Mouse (Mus musculus) liver, embryonic 15.5 days (tissue): ENCODE measurements around the gene Krtcap2. TPM values are rescaled to one million over a fixed set of nuclear protein-coding genes. Genes with fewer than 3 reads are reported as not detected.

Source experiments
- ATAC-seq: fragments of 200-750 bp; cut with Nextera tagmentation; 2 replicates; pipeline ENCODE4 v1.8.0; 2017; ENCODE audit warnings: moderate number of reproducible peaks, mild to moderate bottlenecking, moderate library complexity; ENCODE audit not compliant: insufficient read depth
- H3K27ac ChIP-seq: fragments of 300-500 bp; sonication (generic); replicated peaks from 2 replicates; pipeline ENCODE4 v1.5.1; 2015; ENCODE audit warnings: mild to moderate bottlenecking, inconsistent platforms
- H3K27me3 ChIP-seq: fragments of 300-500 bp; sonication (generic); 2 replicates; pipeline ENCODE4 v1.6.1; 2015; ENCODE audit warnings: mild to moderate bottlenecking, inconsistent platforms
- H3K36me3 ChIP-seq: fragments of 300-500 bp; sonication (generic); replicated peaks from 2 replicates; pipeline ENCODE4 v1.6.1; 2015; ENCODE audit warnings: moderate library complexity, mild to moderate bottlenecking, inconsistent platforms
- H3K4me1 ChIP-seq: fragments of 300-500 bp; sonication (generic); replicated peaks from 2 replicates; pipeline ENCODE4 v1.6.1; 2015; ENCODE audit warnings: inconsistent platforms
- H3K4me2 ChIP-seq: fragments of 300-500 bp; sonication (generic); 2 replicates; pipeline ENCODE4 v1.6.1; 2015; ENCODE audit warnings: moderate library complexity, mild to moderate bottlenecking, inconsistent platforms
- H3K4me3 ChIP-seq: fragments of 300-500 bp; sonication (generic); replicated peaks from 2 replicates; pipeline ENCODE4 v1.5.1; 2015; ENCODE audit warnings: mild to moderate bottlenecking, inconsistent platforms
- H3K9ac ChIP-seq: fragments of 300-500 bp; sonication (generic); 2 replicates; pipeline ENCODE4 v1.6.1; 2015; ENCODE audit warnings: moderate library complexity, mild to moderate bottlenecking, inconsistent platforms
- H3K9me3 ChIP-seq: fragments of 300-500 bp; sonication (generic); replicated peaks from 2 replicates; pipeline ENCODE4 v1.6.1; 2016; ENCODE audit warnings: inconsistent platforms
- WGBS: fragments of 180-500 bp; shearing (Covaris S2); methylation state at CpG from one replicate; pipeline ENCODE4 v1.1.7; 2015; ENCODE audit warnings: mixed read lengths; ENCODE audit not compliant: insufficient replicate concordance; 5-methylcytosine and 5-hydroxymethylcytosine counted together
- polyA plus RNA-seq: library from polyadenylated mRNA; unstranded; fragments of >200 nt; fragmentation: Nextera tagmentation; extraction: Ambion mirVana; gene quantifications from 2 replicates; pipeline ENCODE4 v1.2.1, GENCODE M21; 2015

Krtcap2 gene
- polyA plus RNA-seq, 1 experiment from 2014 or later: 126 TPM

GRCm38 (mm10) chr3:89271760-89272159, 26.0 kb downstream of the Krtcap2 start:
- Histone ChIP-seq H3K27ac (no peak overlapping the region), H3K4me3 (no peak overlapping the region), H3K4me1 (peaks cover 36% of the 10 kb centered on the region), H3K4me2 (no peak overlapping the region), H3K27me3 (peaks cover 27% of the 10 kb centered on the region), H3K36me3 (no peaks in the 10 kb centered on the region), H3K9ac (no peak overlapping the region), H3K9me3 (no peaks in the 10 kb centered on the region)
- WGBS: 56% methylated on average over 6 of the region's 6 CpGs
- no peak for ATAC-seq

DNA sequence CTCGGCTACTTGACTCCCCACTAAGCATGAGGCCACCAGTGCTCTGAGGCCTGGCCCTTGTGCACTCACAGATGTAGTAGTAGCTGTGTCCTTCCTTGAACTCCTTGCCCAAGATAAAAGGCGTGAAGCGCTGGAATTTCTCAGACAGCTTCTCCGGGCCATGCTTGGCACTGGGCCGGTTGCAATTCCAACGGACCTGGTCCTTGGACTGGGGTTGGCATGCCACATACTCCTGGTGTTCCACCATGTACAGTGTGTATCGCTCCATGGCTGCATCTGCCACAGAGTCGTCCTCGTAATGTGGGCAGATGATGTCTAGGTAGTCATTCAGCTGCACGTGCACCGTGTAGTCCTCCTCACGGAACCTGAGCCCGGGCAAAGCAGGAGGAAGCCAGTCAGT, 30.3 kb downstream of the Krtcap2 start:
- Histone ChIP-seq H3K9ac (no peak overlapping the region), H3K36me3 (no peaks in the 10 kb centered on the region), H3K4me1 (peaks cover 25% of the 10 kb centered on the region), H3K4me3 (no peak overlapping the region), H3K27me3 (peaks cover 70% of the 10 kb centered on the region), H3K27ac (no peak overlapping the region), H3K4me2 (no peak overlapping the region), H3K9me3 (no peaks in the 10 kb centered on the region)
- WGBS: 72% methylated on average over 13 of the region's 13 CpGs
- no peak for ATAC-seq

GRCm38 (mm10) chr3:89277281-89278021, 31.7 kb downstream of the Krtcap2 start:
- Histone ChIP-seq H3K27ac (no peak overlapping the region), H3K9me3 (no peaks in the 10 kb centered on the region), H3K4me2 (peak overlapping the region; percentile 69), H3K27me3 (peaks cover 76% of the 10 kb centered on the region), H3K4me1 (peaks cover 30% of the 10 kb centered on the region), H3K9ac (no peak overlapping the region), H3K36me3 (no peaks in the 10 kb centered on the region), H3K4me3 (peak overlapping the region; percentile 52; the same call in 1 of the 2 replicates)
- WGBS: 48% methylated on average over 14 of the region's 14 CpGs
- ATAC-seq: no peak

GRCm38 (mm10) chr3:89278107-89278506, 32.3 kb downstream of the Krtcap2 start:
- peak; percentile 24; the same call in 1 of the 2 replicates for ATAC-seq
- H3K4me3 ChIP-seq: peak overlapping the region; percentile 52
- no peak overlapping the region for H3K27ac ChIP-seq
- peaks cover 30% of the 10 kb centered on the region for H3K4me1 ChIP-seq
- H3K9ac ChIP-seq: no peak overlapping the region
- H3K27me3 ChIP-seq: peaks cover 76% of the 10 kb centered on the region
- H3K9me3 ChIP-seq: no peaks in the 10 kb centered on the region
- H3K36me3 ChIP-seq: no peaks in the 10 kb centered on the region
- 57% methylated on average over 7 of the region's 7 CpGs for WGBS
- H3K4me2 ChIP-seq: peak overlapping the region; percentile 69

DNA sequence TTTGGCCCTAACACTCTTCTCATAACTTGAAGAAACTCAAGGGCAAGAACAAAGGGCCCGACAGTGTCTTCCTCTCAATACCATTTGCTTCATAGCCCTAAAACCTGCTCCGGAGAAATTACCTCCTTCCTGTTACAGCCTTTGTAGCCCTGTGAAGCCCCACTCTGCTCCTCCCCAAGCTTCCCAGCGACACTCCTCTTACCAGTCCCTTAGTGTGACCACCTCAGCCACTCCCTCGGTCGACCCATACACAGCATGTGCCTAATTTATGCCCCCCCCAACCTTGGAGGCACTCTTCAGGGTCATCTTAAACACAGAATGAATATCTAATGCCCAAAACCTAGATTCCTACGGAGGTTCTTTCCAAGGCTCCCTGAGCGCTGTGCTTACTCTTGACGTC, 32.9 kb downstream of the Krtcap2 start:
- no peak overlapping the region for H3K9ac ChIP-seq
- no peaks in the 10 kb centered on the region for H3K9me3 ChIP-seq
- H3K4me3 ChIP-seq: peak overlapping the region; percentile 52
- H3K27me3 ChIP-seq: peaks cover 76% of the 10 kb centered on the region
- peak overlapping the region; percentile 69 for H3K4me2 ChIP-seq
- H3K27ac ChIP-seq: 0 out of 2 replicates have a peak overlapping the region, but pooled peaks have one; percentile 9
- no peaks in the 10 kb centered on the region for H3K36me3 ChIP-seq
- H3K4me1 ChIP-seq: peaks cover 30% of the 10 kb centered on the region
- ATAC-seq: no peak
- WGBS: 12% methylated on average over 8 of the region's 8 CpGs

DNA sequence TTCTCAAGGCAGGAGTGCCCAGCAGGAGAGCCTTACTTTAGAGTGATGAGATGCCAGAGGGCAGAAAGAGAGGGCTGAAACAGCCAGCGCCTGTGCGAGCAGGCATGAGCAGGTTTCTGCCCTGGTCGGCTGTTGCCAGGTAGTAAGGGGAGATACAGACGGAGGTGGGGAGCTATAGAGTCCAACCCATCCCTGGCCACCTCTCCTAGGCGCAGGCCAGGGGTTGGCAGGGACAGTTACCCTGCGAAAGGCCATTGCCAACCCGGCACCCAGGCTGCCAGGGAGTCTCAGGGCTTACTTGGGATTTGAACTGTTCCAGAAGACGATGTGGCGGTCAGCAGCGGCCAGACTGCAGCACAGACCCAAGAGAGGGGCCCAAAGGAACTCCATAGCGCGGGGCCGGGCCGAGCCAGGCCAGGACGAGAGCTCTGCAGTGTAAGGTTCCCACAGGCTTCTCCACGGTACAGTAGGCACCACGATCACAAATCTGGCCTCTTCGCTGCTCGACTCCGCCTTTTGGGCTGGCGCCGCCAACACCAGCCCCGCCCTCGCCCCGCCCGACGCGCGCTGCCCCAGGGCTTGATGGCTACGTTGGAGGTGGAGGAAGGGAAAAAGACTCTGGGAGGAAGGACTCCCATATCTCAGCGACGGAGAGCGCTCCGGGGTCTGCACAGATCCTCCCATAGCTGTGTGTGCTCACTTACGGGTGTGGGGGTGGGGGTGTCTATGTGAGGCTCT, 33.6 kb downstream of the Krtcap2 start:
- Histone ChIP-seq H3K36me3 (no peaks in the 10 kb centered on the region), H3K4me2 (peak overlapping the region; percentile 69), H3K4me1 (peaks cover 30% of the 10 kb centered on the region), H3K27ac (peak overlapping the region; percentile 64), H3K9ac (peak overlapping the region; percentile 52), H3K9me3 (no peaks in the 10 kb centered on the region), H3K4me3 (peak overlapping the region; percentile 52), H3K27me3 (peaks cover 80% of the 10 kb centered on the region)
- WGBS: 3% methylated on average over 35 of the region's 35 CpGs
- ATAC-seq: peak; percentile 49

DNA sequence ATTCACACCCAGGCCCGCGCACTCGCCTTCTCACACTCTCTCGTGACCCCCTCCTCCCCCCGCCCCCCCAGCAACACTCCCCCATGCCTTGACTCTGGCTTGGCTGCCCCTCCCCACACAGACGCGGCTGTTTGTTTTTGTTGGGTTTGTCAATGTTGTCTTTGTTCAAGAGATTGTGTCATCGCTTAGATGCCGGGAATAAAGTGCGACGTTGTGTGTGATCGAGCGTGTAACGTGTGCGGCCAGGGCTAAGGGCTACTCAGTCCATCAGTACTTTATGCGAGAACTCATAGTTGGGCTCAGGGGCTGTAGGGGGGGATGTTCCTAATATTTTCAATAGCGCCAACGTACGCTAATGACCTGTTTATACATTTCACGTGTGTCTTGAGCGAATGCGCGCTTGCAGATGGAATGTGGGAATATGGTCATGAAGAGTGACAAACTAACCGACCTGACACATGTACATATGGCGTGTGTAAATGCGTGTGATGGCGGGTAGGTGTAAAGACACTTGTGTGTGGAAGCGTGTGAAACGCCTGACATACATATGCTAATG, 34.4 kb downstream of the Krtcap2 start:
- H3K36me3 ChIP-seq: no peaks in the 10 kb centered on the region
- no peak overlapping the region for H3K9ac ChIP-seq
- WGBS: under 1% methylated on average over 29 of the region's 29 CpGs
- H3K27me3 ChIP-seq: peaks cover 89% of the 10 kb centered on the region
- H3K4me1 ChIP-seq: peaks cover 30% of the 10 kb centered on the region
- peak overlapping the region; percentile 52 for H3K4me3 ChIP-seq
- peak overlapping the region; percentile 64 for H3K27ac ChIP-seq
- H3K9me3 ChIP-seq: no peaks in the 10 kb centered on the region
- ATAC-seq: peak; percentile 29
- peak overlapping the region; percentile 69 for H3K4me2 ChIP-seq

DNA sequence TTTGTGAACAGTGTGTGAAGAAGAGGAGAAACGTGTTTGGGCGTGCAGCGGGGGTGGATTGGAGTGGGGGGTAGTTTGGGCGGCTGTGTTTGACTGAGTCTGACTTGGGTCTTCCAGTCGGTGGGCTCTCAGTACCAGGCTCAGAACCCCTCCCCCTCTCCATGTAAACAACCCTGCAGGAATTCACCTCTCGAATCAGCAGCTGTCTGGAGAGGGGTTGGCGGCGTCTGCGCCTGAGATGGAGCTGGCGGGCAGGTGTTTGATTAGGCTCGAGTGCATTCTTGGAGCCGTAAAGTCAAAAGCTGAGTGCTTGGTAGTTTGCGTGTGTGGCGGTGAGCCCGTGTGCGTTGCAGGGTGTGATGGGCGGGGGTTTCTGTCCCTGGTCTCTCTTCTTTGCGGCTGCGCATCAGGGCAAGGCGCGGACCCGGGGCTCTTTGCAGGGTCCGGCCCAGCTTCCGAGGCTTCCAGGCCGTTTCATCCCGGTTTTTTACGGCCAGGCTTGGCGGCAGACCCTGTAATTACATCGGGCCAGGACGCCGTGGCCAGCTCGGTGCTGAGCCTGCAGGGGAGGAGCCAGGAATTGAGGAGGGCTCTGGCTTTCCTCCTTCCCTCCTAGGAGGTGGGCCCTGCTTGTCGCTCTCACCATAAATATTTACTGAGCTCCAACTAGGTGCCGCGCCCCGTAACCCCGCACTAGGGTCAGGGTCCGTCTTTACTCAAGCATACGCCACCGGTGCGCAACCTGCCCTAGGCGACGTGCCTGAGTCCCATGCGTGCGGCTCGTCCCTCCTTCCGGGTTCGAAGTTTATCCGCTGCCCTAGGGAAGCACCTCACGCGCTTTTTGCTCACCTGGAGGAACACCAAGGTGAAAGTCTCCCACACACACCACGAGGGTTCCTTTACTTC, 35.1 kb downstream of the Krtcap2 start, which contains the start of gene Efna1:
Gene Efna1 (minus strand): TSS at position 537 of the 906 bp plus-strand sequence.
- Histone ChIP-seq H3K4me2 (peak within 1 kb of the TSS; percentile 69), H3K4me1 (peaks cover 30% of the 10 kb centered on the region), H3K27ac (peak within 1 kb of the TSS; percentile 64), H3K36me3 (no peaks in the 10 kb centered on the region), H3K9ac (no peak within 1 kb of the TSS; the same call in 1 of the 2 replicates), H3K9me3 (no peaks in the 10 kb centered on the region), H3K4me3 (peak within 1 kb of the TSS; percentile 52), H3K27me3 (peaks cover 90% of the 10 kb centered on the region)
- 2% methylated on average over 52 of the region's 52 CpGs for WGBS
- ATAC-seq: peak; percentile 60

- no peak for ATAC-seq
- WGBS: 13% methylated on average over 20 of the region's 20 CpGs
- Histone ChIP-seq H3K36me3 (no peaks in the 10 kb centered on the region), H3K4me1 (peaks cover 30% of the 10 kb centered on the region), H3K4me2 (peak overlapping the region; percentile 69), H3K9me3 (no peaks in the 10 kb centered on the region), H3K4me3 (peak overlapping the region; percentile 52), H3K9ac (no peak overlapping the region), H3K27ac (peak overlapping the region; percentile 48; the same call in 1 of the 2 replicates), H3K27me3 (peaks cover 81% of the 10 kb centered on the region)
Observed at GRCm38 (mm10) chr3:89281579-89282290, 36.0 kb downstream of the Krtcap2 start.

- no peaks in the 10 kb centered on the region for H3K36me3 ChIP-seq
- no peaks in the 10 kb centered on the region for H3K9me3 ChIP-seq
- peaks cover 30% of the 10 kb centered on the region for H3K4me1 ChIP-seq
- H3K4me2 ChIP-seq: no peak overlapping the region
- H3K9ac ChIP-seq: no peak overlapping the region
- no peak overlapping the region for H3K27ac ChIP-seq
- H3K4me3 ChIP-seq: no peak overlapping the region
- 9% methylated on average over 4 of the region's 4 CpGs for WGBS
- peaks cover 76% of the 10 kb centered on the region for H3K27me3 ChIP-seq
- ATAC-seq: no peak
Observed at GRCm38 (mm10) chr3:89282291-89282643, 36.5 kb downstream of the Krtcap2 start.
